Mouse (Mus musculus) small intestine, adult 2 months (tissue): ENCODE measurements at regions not wholly inside any gene's neighbourhood (a gene's known extent, or its start where the extent isn't known, plus 50 kb on each side); places are given as distances from the start of the nearest gene placed in this dataset.

Experiments used
- H3K27ac ChIP-seq: fragments of 200-500 bp; 2 replicates; pipeline ENCODE4 v1.5.1; 2012; ENCODE audit warnings: low read depth, low read length, control low read depth, inconsistent platforms; ENCODE audit not compliant: insufficient read depth
- H3K27me3 ChIP-seq: fragments of 200-500 bp; 2 replicates; pipeline ENCODE4 v1.6.1; 2012; ENCODE audit warnings: mild to moderate bottlenecking, moderate library complexity, low read length, inconsistent platforms; ENCODE audit not compliant: control insufficient read depth, insufficient read depth
- H3K36me3 ChIP-seq: fragments of 200-500 bp; 2 replicates; pipeline ENCODE4 v1.6.1; 2012; ENCODE audit warnings: mild to moderate bottlenecking, low read length, control low read depth, inconsistent platforms; ENCODE audit not compliant: control insufficient read depth, insufficient read depth
- H3K4me1 ChIP-seq: fragments of 200-500 bp; 2 replicates; pipeline ENCODE4 v1.6.1; 2012; ENCODE audit warnings: low read length, inconsistent platforms, mixed read lengths; ENCODE audit not compliant: control insufficient read depth, insufficient read depth, insufficient read length
- H3K4me3 ChIP-seq: fragments of 200-500 bp; 2 replicates; pipeline ENCODE4 v1.5.1; 2012; ENCODE audit warnings: low read depth, mild to moderate bottlenecking, control low read depth, inconsistent platforms, low read length, moderate library complexity
- CTCF ChIP-seq: fragments of 200-500 bp; IDR thresholded peaks from 2 replicates; pipeline ENCODE4 v1.5.1; 2012; ENCODE audit warnings: low read depth, mild to moderate bottlenecking, control low read depth, inconsistent platforms, low read length, moderate library complexity, mixed read lengths; ENCODE audit not compliant: insufficient replicate concordance, insufficient read length; ENCODE audit errors: extremely low read depth
- POLR2A ChIP-seq: fragments of 200-500 bp; IDR thresholded peaks from 2 replicates; pipeline ENCODE4 v1.6.1; 2012; ENCODE audit warnings: low read depth, mild to moderate bottlenecking, control low read depth, inconsistent platforms, low read length, moderate library complexity
- WGBS: fragments of 180-500 bp; shearing (Covaris S2); methylation state at CpG from one replicate; pipeline ENCODE4 v1.1.7; 2018; 5-methylcytosine and 5-hydroxymethylcytosine counted together

DNA sequence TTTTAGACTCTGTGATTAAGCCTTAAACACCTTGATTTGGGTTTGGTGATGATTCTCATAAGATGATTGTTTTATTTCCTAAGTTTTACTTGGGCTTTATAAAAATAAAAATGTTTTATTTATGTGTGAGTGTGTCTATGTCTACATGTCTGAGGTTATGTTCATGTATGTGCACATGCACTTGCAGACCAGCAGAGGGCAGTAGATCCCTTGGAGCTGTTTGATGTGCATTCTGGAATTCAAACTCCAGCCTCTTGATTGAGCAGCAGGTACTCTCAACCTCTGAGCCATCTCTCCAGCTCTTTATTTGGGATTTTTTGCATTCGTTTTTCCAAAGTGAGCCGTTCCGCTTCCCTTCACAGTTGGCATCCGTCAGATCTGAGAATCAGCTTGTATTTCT, 161.8 kb upstream of the Mocs1 start:
- Histone ChIP-seq H3K4me1 (no peaks in the 10 kb centered on the region), H3K36me3 (no peaks in the 10 kb centered on the region), H3K4me3 (no peak overlapping the region), H3K27me3 (no peaks in the 10 kb centered on the region), H3K27ac (no peak overlapping the region)
- TF ChIP-seq POLR2A (no peak), CTCF (peak; percentile 34; the same call in 1 of the 2 replicates)
- 88% methylated on average over 4 of the region's 4 CpGs for WGBS

DNA sequence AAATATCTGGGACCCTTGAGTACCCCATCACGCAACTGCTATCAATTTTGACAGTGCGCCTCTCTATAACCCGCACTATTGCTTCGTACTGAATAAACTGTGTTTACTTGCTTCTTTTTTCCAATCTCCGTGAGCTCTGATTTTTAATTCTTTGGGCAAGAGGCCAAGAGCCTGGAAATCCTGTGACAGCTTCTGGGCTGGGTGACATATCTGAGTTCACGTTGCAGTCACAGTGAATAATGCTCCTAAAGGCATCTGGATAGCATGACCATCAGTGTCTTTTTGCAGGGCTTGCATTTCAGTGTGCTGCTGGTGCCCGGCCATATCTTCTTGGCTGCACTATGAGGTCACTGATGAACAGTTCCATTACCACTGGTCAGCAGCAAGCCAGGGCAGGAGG, 158.2 kb upstream of the Mocs1 start:
- H3K4me3 ChIP-seq = no peak overlapping the region
- H3K27me3 ChIP-seq = no peaks in the 10 kb centered on the region
- no peaks in the 10 kb centered on the region for H3K36me3 ChIP-seq
- 81% methylated on average over 7 of the region's 7 CpGs for WGBS
- no peak for TF ChIP-seq POLR2A
- no peak for TF ChIP-seq CTCF
- H3K27ac ChIP-seq = no peak overlapping the region
- H3K4me1 ChIP-seq = no peaks in the 10 kb centered on the region

DNA sequence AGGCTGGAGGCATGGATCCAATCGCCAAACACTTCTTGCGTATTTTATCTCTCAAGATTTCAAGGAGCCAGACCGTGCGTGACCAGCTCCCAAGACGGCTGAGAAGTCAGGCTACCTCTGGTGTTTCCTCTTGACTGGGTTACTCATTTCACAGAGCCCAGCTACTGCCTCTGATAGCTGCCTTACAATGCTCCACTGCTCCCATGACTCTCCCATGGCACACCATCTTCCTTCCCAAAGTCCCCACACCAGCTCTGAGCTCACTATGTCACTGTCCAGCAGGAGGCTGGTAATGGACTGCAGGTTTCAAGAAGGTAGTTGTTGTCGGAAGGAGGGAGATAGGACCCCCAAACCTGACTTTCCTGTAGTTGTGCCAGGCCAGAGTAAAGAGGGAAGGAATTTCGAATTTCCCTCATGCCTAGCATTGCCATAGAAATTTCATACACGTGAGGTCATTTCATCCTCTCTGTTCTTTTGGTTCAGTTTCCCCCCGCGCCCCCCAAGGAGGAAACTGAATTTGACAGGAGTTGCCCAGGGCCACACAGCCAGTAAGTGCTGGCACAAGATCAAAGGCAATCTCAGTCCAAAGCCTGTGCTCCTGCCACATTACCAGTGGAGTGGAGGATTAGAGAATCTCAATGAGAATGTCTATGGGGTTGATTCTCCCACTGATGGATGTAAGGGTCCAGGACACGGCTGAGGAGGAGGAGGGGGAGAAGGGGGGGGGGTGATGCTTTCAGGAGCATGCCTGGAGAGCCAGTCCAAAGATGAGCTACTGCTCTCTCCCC, 155.3 kb upstream of the Mocs1 start:
- TF ChIP-seq CTCF (no peak), POLR2A (no peak)

DNA sequence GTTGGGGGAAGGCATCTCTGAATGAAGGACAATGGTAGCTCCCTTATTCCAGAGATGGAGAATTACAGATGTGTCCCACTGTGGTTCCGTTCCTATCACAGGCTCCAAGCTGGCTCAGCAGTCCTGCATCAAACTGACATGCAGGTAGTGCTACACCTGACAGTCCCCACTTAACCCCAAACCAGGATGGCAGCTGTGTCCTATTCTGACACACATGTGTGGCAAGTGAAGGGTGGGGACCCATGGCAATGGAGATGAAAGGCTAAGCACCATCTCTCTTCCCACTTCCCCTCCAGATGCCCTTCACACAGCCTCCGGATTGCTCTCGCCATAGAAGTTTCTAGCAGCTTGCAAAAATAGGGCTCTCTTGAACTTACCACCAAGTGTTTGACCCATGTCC, 153.2 kb upstream of the Mocs1 start:
- Histone ChIP-seq H3K4me3 (no peak overlapping the region), H3K36me3 (no peaks in the 10 kb centered on the region), H3K27ac (no peak overlapping the region), H3K27me3 (no peaks in the 10 kb centered on the region), H3K4me1 (no peaks in the 10 kb centered on the region)
- TF ChIP-seq POLR2A (no peak), CTCF (no peak)
- WGBS = 85% methylated on average over 3 of the region's 3 CpGs

More for the DNA sequence above, 155.3 kb upstream of the Mocs1 start:
- Histone ChIP-seq H3K36me3 (no peaks in the 10 kb centered on the region), H3K27ac (no peak overlapping the region), H3K27me3 (no peaks in the 10 kb centered on the region), H3K4me3 (no peak overlapping the region), H3K4me1 (no peaks in the 10 kb centered on the region)
- 71% methylated on average over 11 of the region's 11 CpGs for WGBS

DNA sequence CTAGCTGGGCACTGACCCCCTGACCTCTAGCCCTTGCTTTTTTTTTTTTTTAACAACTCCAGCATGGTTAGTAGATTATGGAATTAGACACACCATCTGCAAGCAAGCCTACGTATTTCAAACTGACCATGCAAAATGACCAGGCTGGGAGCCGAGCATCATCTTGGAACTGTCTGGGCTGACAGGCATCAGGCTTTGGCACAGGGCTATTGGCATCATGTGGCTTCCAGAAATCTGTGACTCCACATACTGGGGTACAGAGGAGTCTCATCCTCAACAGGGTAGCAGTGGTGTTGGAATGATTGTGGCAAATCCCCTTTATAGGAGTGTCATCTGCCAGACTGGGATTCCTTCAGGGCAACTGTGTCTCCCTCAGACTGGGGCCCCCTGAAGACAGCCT, 152.7 kb upstream of the Mocs1 start:
- WGBS = 79% methylated on average over 2 of the region's 2 CpGs
- H3K4me1 ChIP-seq = no peaks in the 10 kb centered on the region
- H3K4me3 ChIP-seq = no peak overlapping the region
- H3K36me3 ChIP-seq = no peaks in the 10 kb centered on the region
- no peak for TF ChIP-seq POLR2A
- no peak for TF ChIP-seq CTCF
- H3K27me3 ChIP-seq = no peaks in the 10 kb centered on the region
- H3K27ac ChIP-seq = no peak overlapping the region

DNA sequence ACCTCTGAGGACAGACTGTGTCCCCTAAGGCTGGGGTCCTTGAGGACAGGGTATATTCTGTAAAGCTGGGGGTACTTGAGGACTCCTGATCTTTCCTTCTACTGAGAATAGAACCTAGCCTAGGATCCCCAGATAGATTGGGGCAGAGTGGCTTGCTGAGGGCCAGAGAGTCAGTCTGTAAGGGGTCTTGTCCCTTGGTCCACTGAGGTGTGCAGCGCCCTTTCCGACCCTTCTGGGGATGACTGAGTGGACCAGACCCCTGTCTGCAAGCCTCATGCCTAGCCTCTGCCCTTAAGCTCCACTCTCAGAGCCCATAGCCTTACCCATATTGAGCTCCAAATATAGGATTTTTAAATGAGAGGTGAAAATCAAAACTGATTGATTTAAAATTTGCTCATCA, 152.2 kb upstream of the Mocs1 start:
- TF ChIP-seq POLR2A = no peak
- no peak for TF ChIP-seq CTCF
- no peaks in the 10 kb centered on the region for H3K27me3 ChIP-seq
- H3K4me1 ChIP-seq = no peaks in the 10 kb centered on the region
- WGBS = 96% methylated on average over 2 of the region's 2 CpGs
- H3K27ac ChIP-seq = no peak overlapping the region
- H3K4me3 ChIP-seq = no peak overlapping the region
- H3K36me3 ChIP-seq = no peaks in the 10 kb centered on the region

DNA sequence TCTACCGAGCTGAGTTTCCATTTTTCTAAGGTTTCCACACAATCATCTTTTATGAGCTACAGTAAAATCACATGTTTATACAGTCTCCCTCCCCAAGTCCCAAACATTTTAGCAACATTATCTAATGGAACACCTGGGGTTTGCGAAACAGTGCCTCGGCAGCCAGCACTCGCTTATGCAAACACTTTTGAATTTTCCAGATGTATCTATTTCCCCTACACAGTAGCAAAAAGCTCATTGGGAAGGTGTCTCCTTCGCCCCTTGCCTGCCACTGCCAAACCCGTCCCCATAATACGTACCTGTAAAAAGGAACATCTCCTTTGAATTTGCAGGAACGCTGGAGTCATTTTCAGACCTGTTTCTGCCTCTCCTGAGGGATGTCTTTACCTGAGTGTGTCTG, 149.6 kb upstream of the Mocs1 start:
- no peak overlapping the region for H3K27ac ChIP-seq
- TF ChIP-seq POLR2A = no peak
- TF ChIP-seq CTCF = no peak
- 61% methylated on average over 8 of the region's 8 CpGs for WGBS
- no peaks in the 10 kb centered on the region for H3K4me1 ChIP-seq
- H3K36me3 ChIP-seq = no peaks in the 10 kb centered on the region
- no peaks in the 10 kb centered on the region for H3K27me3 ChIP-seq
- no peak overlapping the region for H3K4me3 ChIP-seq
